Mouse (Mus musculus) hindlimb bud, embryonic 11.5 days (tissue): ENCODE data around the gene Rnaseh2a.

Source experiments
- DNase-seq: peaks from one replicate; pipeline ENCODE4 v3.0.0-alpha.2; 2012; ENCODE audit warnings: low read depth, low spot score; ENCODE audit errors: extremely low spot score

Rnaseh2a gene

DNA sequence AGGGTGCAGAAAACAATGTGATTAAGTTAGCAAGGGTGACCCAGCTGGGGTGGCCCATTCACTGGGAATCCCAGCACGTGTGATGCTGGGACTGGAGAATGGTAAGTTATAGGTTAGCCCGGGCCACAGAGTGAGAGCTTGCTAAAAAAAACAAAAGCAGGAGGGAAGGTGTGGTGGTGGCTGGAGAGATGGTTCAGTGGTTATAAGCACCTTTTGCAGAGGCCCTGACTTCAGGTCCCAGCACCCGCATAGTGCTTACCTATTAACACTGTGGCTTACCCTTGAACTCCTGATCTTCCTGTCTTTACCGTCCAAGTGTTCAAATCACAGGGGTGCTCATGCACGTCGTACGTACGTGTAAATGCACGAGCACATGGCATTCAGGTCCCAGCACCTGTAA, 62.5 kb downstream of the Rnaseh2a start:
- DNase-seq, result no peak
